13 mouse cellular contexts compared by ENCODE assay signal in genomic region chr4:107163341-107163740, GRCm38 (mm10). TPM values are rescaled to one million over a fixed set of nuclear protein-coding genes. Genes with fewer than 3 reads are reported as not detected.
DNase-seq lines count a peak whose midpoint lies in the region; ATAC-seq and TF ChIP-seq lines count a peak whose summit lies in the region.
"Had no signal": no experiment of that assay in that cellular context is flagged by ENCODE, and none has a peak within 500 bp of the region (broad histone marks: within the 10 kb centered on the region; RNA-seq: fewer than 3 reads in every experiment).

No protein-coding gene starts in this region.

- peaks cover 8% of the 10 kb centered on the region for H3K36me3 ChIP-seq in forebrain, embryonic 15.5 days
- H3K36me3 ChIP-seq in forebrain, embryonic 12.5 days (replicated peaks) = peaks cover 15% of the 10 kb centered on the region
- peaks cover 17% of the 10 kb centered on the region; the same call in 1 of the 2 replicates for H3K36me3 ChIP-seq in lung, embryonic 15.5 days
- peaks cover 18% of the 10 kb centered on the region for H3K36me3 ChIP-seq in forebrain, postnatal 0 days (ENCODE audit: insufficient read depth)

- no peaks in the 10 kb centered on the region for H3K27me3 ChIP-seq in forebrain, embryonic 15.5 days
- no peaks in the 10 kb centered on the region for H3K27me3 ChIP-seq in forebrain, embryonic 12.5 days
- no peaks in the 10 kb centered on the region for H3K27me3 ChIP-seq in lung, embryonic 15.5 days
- no peaks in the 10 kb centered on the region for H3K27me3 ChIP-seq in forebrain, postnatal 0 days (ENCODE audit: insufficient read depth, low read length)

- peak overlapping the region; percentile 41 for H3K27ac ChIP-seq in forebrain, embryonic 15.5 days (replicated peaks)
- H3K27ac ChIP-seq in forebrain, embryonic 12.5 days = no peak overlapping the region
- no peak overlapping the region for H3K27ac ChIP-seq in lung, embryonic 15.5 days
- H3K27ac ChIP-seq in forebrain, postnatal 0 days (ENCODE audit: low read depth, low read length) = no peak overlapping the region; the same call in 1 of the 2 replicates
- H3K27ac ChIP-seq: heart, adult 2 months; hindbrain, embryonic 14.5 days had no signal

- no peak overlapping the region for H3K9ac ChIP-seq in forebrain, embryonic 15.5 days (replicated peaks)
- H3K9ac ChIP-seq in forebrain, embryonic 12.5 days = no peak overlapping the region
- no peak overlapping the region for H3K9ac ChIP-seq in lung, embryonic 15.5 days
- no peak overlapping the region for H3K9ac ChIP-seq in forebrain, postnatal 0 days
- H3K9ac ChIP-seq: hindbrain, embryonic 14.5 days had no signal

- ATAC-seq in forebrain, embryonic 15.5 days (replicated peaks) = peak; percentile 46; the same call in 1 of the 2 replicates
- no peak for ATAC-seq in forebrain, embryonic 12.5 days (ENCODE audit: low FRiP score)
- 0 out of 2 replicates have a peak, but pooled peaks have one; percentile 19 for ATAC-seq in lung, embryonic 15.5 days (ENCODE audit: borderline replicate concordance, extremely low read depth, low FRiP score, low TSS enrichment)
- ATAC-seq in forebrain, postnatal 0 days = peak; percentile 34; the same call in 1 of the 2 replicates

- WGBS in forebrain, embryonic 15.5 days = 79% methylated on average over 10 of the region's 10 CpGs
- WGBS in forebrain, embryonic 12.5 days = 93% methylated on average over 10 of the region's 10 CpGs
- WGBS in lung, embryonic 15.5 days = 57% methylated on average over 10 of the region's 10 CpGs
- WGBS in forebrain, postnatal 0 days = 82% methylated on average over 10 of the region's 10 CpGs

- no peak overlapping the region for H3K4me2 ChIP-seq in forebrain, embryonic 15.5 days (replicated peaks)
- no peak overlapping the region for H3K4me2 ChIP-seq in forebrain, embryonic 12.5 days
- no peak overlapping the region for H3K4me2 ChIP-seq in lung, embryonic 15.5 days
- H3K4me2 ChIP-seq in forebrain, postnatal 0 days (ENCODE audit: low read depth) = no peak overlapping the region
- H3K4me2 ChIP-seq: hindbrain, embryonic 14.5 days had no signal

- H3K4me3 ChIP-seq in forebrain, embryonic 15.5 days = no peak overlapping the region
- no peak overlapping the region for H3K4me3 ChIP-seq in forebrain, embryonic 12.5 days (replicated peaks)
- no peak overlapping the region for H3K4me3 ChIP-seq in lung, embryonic 15.5 days
- H3K4me3 ChIP-seq in forebrain, postnatal 0 days (ENCODE audit: low read depth, low read length) = no peak overlapping the region
- H3K4me3 ChIP-seq: heart, adult 2 months had no signal

- peaks cover 4% of the 10 kb centered on the region for H3K4me1 ChIP-seq in forebrain, embryonic 15.5 days
- peaks cover 7% of the 10 kb centered on the region; the same call in 1 of the 2 replicates for H3K4me1 ChIP-seq in forebrain, embryonic 12.5 days
- peaks cover 10% of the 10 kb centered on the region; the same call in 1 of the 2 replicates for H3K4me1 ChIP-seq in lung, embryonic 15.5 days
- no peaks in the 10 kb centered on the region for H3K4me1 ChIP-seq in forebrain, postnatal 0 days (ENCODE audit: insufficient read depth)

- DNase-seq in lung, postnatal 4 days = no peak
- peak; percentile 17 for DNase-seq in forebrain, postnatal 0 days
- DNase-seq in right cerebral cortex, postnatal 25 days = peak; percentile 57
- DNase-seq in natural killer cell, adult 2 months (ENCODE audit: low spot score in 2 of 2) = no peak

- TF ChIP-seq CTCF in forebrain, postnatal 0 days (IDR thresholded peaks at IDR 0.05; ENCODE audit: low read depth) = no peak

- H3K9me3 ChIP-seq in forebrain, embryonic 15.5 days = no peaks in the 10 kb centered on the region
- H3K9me3 ChIP-seq in forebrain, embryonic 12.5 days = no peaks in the 10 kb centered on the region
- H3K9me3 ChIP-seq in lung, embryonic 15.5 days = no peaks in the 10 kb centered on the region
- H3K9me3 ChIP-seq in forebrain, postnatal 0 days (ENCODE audit: low read length) = no peaks in the 10 kb centered on the region

RNA-seq across cellular contexts. Expression of gene Tmem59, which starts 14.9 kb away (rescaled TPM):
- 373 and 391 TPM in 2 replicates for polyA plus RNA-seq in forebrain, embryonic 15.5 days (2015; fragmentation: Nextera tagmentation; extraction: Ambion mirVana)
- 289 and 296 TPM in 2 replicates for polyA plus RNA-seq in forebrain, embryonic 12.5 days (2016; fragmentation: Nextera tagmentation; extraction: Ambion mirVana)
- 421 and 454 TPM in 2 replicates for polyA plus RNA-seq in lung, embryonic 15.5 days (2015; fragmentation: Nextera tagmentation; extraction: Ambion mirVana)
- total RNA-seq in forebrain, postnatal 0 days (2014; rRNA removed) = 126 and 134 TPM in 2 replicates
- polyA plus RNA-seq in forebrain, postnatal 0 days (2015; fragmentation: Nextera tagmentation; extraction: Ambion mirVana) = 361 and 363 TPM in 2 replicates

RNA-seq across cellular contexts. Expression of gene Tceanc2, which starts 15.6 kb away (rescaled TPM):
- polyA plus RNA-seq in forebrain, embryonic 15.5 days (2015; fragmentation: Nextera tagmentation; extraction: Ambion mirVana) = 30.7 and 45.9 TPM in 2 replicates
- polyA plus RNA-seq in forebrain, embryonic 12.5 days (2016; fragmentation: Nextera tagmentation; extraction: Ambion mirVana) = 22.1 and 26.5 TPM in 2 replicates
- 24.0 and 34.3 TPM in 2 replicates for polyA plus RNA-seq in lung, embryonic 15.5 days (2015; fragmentation: Nextera tagmentation; extraction: Ambion mirVana)
- total RNA-seq in forebrain, postnatal 0 days (2014; rRNA removed) = 13.4 and 22.3 TPM in 2 replicates
- 26.5 and 35.4 TPM in 2 replicates for polyA plus RNA-seq in forebrain, postnatal 0 days (2015; fragmentation: Nextera tagmentation; extraction: Ambion mirVana)

RNA-seq across cellular contexts. Expression of gene Ldlrad1, which starts 45.6 kb away (rescaled TPM):
- not detected in 2 replicates for polyA plus RNA-seq in forebrain, embryonic 15.5 days (2015; fragmentation: Nextera tagmentation; extraction: Ambion mirVana)
- not detected in 2 replicates for polyA plus RNA-seq in forebrain, embryonic 12.5 days (2016; fragmentation: Nextera tagmentation; extraction: Ambion mirVana)
- 0.15 TPM in 1 of 2 replicates, not detected in the other for polyA plus RNA-seq in lung, embryonic 15.5 days (2015; fragmentation: Nextera tagmentation; extraction: Ambion mirVana)
- total RNA-seq in forebrain, postnatal 0 days (2014; rRNA removed) = 0.69 TPM in 1 of 2 replicates, not detected in the other
- not detected in 2 replicates for polyA plus RNA-seq in forebrain, postnatal 0 days (2015; fragmentation: Nextera tagmentation; extraction: Ambion mirVana)
- total RNA-seq: gastrocnemius, adult 8-10 months; heart, adult 2 months; layer of hippocampus, postnatal 10 days had no signal
- polyA plus RNA-seq: heart, embryonic 16.5 days; hindbrain, embryonic 14.5 days; stomach, embryonic 14.5 days had no signal

Comparison
In these comparisons a context has a peak if more than half of its experiments do, and no peak if none do; other contexts are left out.
1. DNase-seq: peak in forebrain, postnatal 0 days (single experiment) and right cerebral cortex, postnatal 25 days (single experiment); none in lung, postnatal 4 days (0 of 2) and natural killer cell, adult 2 months (0 of 2).